Mouse (Mus musculus): ENCODE results near the gene P4ha2. TPM values are rescaled to one million over a fixed set of nuclear protein-coding genes. Genes with fewer than 3 reads are reported as not detected.

The P4ha2 gene
- polyA plus RNA-seq (2015; fragmentation: Nextera tagmentation; extraction: Ambion mirVana) = 25.8 and 26.3 TPM in 2 replicates

GRCm38 (mm10) chr11:54100045-54100691, at the start of gene P4ha2:
Gene P4ha2 (plus strand): TSS chr11:54100095.

DNA sequence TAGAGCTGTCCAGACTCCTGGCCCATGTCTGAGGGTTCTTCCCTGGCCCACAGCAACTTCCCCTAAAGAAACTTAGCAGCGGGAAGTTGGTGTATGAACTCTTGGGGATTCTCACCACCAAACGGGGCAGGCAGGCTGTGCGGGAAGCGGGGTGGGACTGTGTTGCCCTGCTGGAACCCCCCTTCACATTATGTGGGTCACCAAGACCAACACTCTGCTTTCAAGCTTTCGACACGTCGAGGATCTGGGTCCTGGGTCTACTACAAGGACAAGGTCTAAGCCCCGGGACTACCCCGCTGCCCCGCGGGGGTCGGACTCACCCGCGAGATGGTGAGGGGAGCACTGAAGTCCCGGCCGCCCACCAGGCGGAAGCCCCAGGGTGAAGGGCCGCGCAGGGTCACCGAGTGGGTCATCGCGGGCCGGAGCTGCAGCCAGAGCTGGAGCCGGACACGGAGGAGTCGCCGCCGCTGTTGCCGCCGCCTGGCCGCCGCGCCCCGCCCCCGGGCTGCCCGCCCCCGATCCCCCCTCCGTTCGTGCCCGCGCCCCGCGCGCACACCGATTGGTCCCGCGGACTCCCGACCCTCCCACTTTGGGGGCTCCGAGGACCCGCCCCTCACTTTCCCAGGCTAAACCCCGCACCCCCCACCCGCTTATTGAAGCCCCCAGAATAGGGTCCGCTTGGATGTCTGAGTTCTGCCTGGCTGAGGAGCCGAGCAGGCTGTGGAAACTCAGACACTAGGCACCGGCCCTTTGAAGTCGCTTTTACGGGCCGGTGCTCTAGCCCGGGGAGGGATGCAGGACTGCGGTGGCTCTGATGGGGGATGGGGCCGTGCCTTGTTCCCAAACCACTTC, 31.1 kb upstream of the P4ha2 start, which contains the start of gene Pdlim4:
Pdlim4 (minus strand) TSS at position 495 of the 852 bp plus-strand sequence.

Other genes starting within 250 kb of the P4ha2 start
- 4.6 and 9.6 TPM in 2 replicates for gene Gm12216, start 240.8 kb upstream of the P4ha2 start, polyA plus RNA-seq (2015; fragmentation: Nextera tagmentation; extraction: Ambion mirVana)
- gene Slc22a5, start 208.4 kb upstream of the P4ha2 start, polyA plus RNA-seq (2015; fragmentation: Nextera tagmentation; extraction: Ambion mirVana) = 11.8 and 16.6 TPM in 2 replicates
- 4.6 and 4.9 TPM in 2 replicates for gene Slc22a21, start 119.8 kb upstream of the P4ha2 start, polyA plus RNA-seq (2015; fragmentation: Nextera tagmentation; extraction: Ambion mirVana)
- 2.1 and 2.4 TPM in 2 replicates for gene Slc22a4, start 72.0 kb upstream of the P4ha2 start, polyA plus RNA-seq (2015; fragmentation: Nextera tagmentation; extraction: Ambion mirVana)
- 52.2 and 56.4 TPM in 2 replicates for gene Pdlim4, start 31.1 kb upstream of the P4ha2 start, polyA plus RNA-seq (2015; fragmentation: Nextera tagmentation; extraction: Ambion mirVana)
- gene Csf2, start 149.6 kb downstream of the P4ha2 start, polyA plus RNA-seq (2015; fragmentation: Nextera tagmentation; extraction: Ambion mirVana) = 0.17 TPM in 1 of 2 replicates, not detected in the other
- not detected in 2 replicates for gene Il3, start 167.2 kb downstream of the P4ha2 start, polyA plus RNA-seq (2015; fragmentation: Nextera tagmentation; extraction: Ambion mirVana)
- gene Acsl6, start 203.7 kb downstream of the P4ha2 start, polyA plus RNA-seq (2015; fragmentation: Nextera tagmentation; extraction: Ambion mirVana) = 3.5 and 3.6 TPM in 2 replicates

Data from adrenal gland, postnatal 0 days (tissue).